Mouse (Mus musculus) hindbrain, embryonic 14.5 days (tissue): ENCODE measurements around the gene Pde9a. TPM values are rescaled to one million over a fixed set of nuclear protein-coding genes. Genes with fewer than 3 reads are reported as not detected.

Experiments
- ATAC-seq: fragments of 200-750 bp; cut with Nextera tagmentation; 2 replicates; pipeline ENCODE4 v1.8.0; 2017; ENCODE audit warnings: moderate number of reproducible peaks, mild to moderate bottlenecking, moderate TSS enrichment, moderate library complexity; ENCODE audit not compliant: low FRiP score
- DNase-seq: peaks from one replicate; pipeline ENCODE4 v3.0.0-alpha.2; 2015; ENCODE audit warnings: low spot score
- H3K27ac ChIP-seq: fragments of 300-500 bp; sonication (generic); 2 replicates; pipeline ENCODE4 v1.5.1; 2014; ENCODE audit warnings: mild to moderate bottlenecking, moderate library complexity
- H3K27me3 ChIP-seq: fragments of 300-500 bp; sonication (generic); 2 replicates; pipeline ENCODE4 v1.6.1; 2014; ENCODE audit warnings: mild to moderate bottlenecking, low read length, mixed read lengths; ENCODE audit not compliant: control insufficient read depth, insufficient read depth
- H3K36me3 ChIP-seq: fragments of 300-500 bp; sonication (generic); replicated peaks from 2 replicates; pipeline ENCODE4 v1.6.1; 2014; ENCODE audit not compliant: control insufficient read depth, insufficient read depth
- H3K4me1 ChIP-seq: fragments of 300-500 bp; sonication (generic); replicated peaks from 2 replicates; pipeline ENCODE4 v1.6.1; 2014; ENCODE audit warnings: antibody characterized with exemption, low read length, mixed read lengths; ENCODE audit not compliant: control insufficient read depth, insufficient read depth
- H3K4me2 ChIP-seq: fragments of 300-500 bp; sonication (generic); replicated peaks from 2 replicates; pipeline ENCODE4 v1.6.1; 2014; ENCODE audit warnings: mild to moderate bottlenecking, moderate library complexity
- H3K4me3 ChIP-seq: fragments of 300-500 bp; sonication (generic); replicated peaks from 2 replicates; pipeline ENCODE4 v1.5.1; 2014; ENCODE audit warnings: mild to moderate bottlenecking, low read length
- H3K9ac ChIP-seq: fragments of 300-500 bp; sonication (generic); 2 replicates; pipeline ENCODE4 v1.6.1; 2014
- H3K9me3 ChIP-seq: fragments of 300-500 bp; sonication (generic); 2 replicates; pipeline ENCODE4 v1.6.1; 2016; ENCODE audit warnings: low read length; ENCODE audit not compliant: control insufficient read depth
- WGBS: fragments of 180-500 bp; shearing (Covaris S2); extraction: QIAGEN DNeasy Blood & Tissue Kit; methylation state at CpG from one replicate; pipeline ENCODE4 v1.1.7; 2014; 5-methylcytosine and 5-hydroxymethylcytosine counted together
- polyA plus RNA-seq: library from polyadenylated mRNA; unstranded; fragments of >200 nt; fragmentation: Nextera tagmentation; extraction: Ambion mirVana; gene quantifications from 2 replicates; pipeline ENCODE4 v1.2.1, GENCODE M21; 2014

The Pde9a gene
- polyA plus RNA-seq, 1 experiment from 2014 or later, result 32.6 TPM

DNA sequence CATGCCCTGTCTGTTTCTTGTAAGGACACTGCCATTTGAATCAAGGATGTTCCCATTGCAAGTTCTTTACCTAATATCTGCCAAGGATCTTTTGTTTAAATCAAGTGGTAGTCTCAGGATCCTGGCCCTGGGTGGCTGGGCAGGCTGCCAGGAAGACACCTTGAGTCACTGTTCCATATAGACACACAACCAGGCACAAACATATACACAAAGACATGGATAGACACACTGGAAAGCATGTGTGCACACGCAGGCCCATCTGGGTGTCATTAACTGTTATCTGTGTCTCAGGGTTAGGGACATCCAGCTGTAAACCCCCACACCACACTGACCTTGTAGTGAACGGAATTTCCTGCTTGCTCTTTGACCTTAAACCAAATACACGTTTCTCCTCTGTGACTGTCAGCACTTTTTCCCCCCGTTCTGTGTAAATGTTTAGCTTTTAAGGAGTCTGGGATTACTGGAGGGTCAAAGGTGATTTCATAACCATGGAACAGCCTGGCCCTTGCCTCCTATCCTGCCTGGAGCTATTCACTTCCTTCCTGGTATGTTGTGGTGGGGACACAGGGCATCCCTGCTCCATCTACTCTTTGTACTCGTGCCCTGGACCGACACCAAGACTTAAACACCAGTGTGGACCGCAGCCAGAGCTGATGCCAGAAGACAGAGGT is 59.2 kb downstream of the Pde9a start:
- no peak for ATAC-seq
- H3K36me3 ChIP-seq, result peaks cover 37% of the 10 kb centered on the region
- H3K4me3 ChIP-seq, result no peak overlapping the region
- H3K9ac ChIP-seq, result no peak overlapping the region
- H3K4me2 ChIP-seq, result no peak overlapping the region
- H3K4me1 ChIP-seq, result 0 out of 2 replicates have a peak, but pooled peaks cover under 1% of the 10 kb centered on the region
- 69% methylated on average over 7 of the region's 7 CpGs for WGBS
- H3K9me3 ChIP-seq, result no peaks in the 10 kb centered on the region
- no peak for DNase-seq
- no peak overlapping the region for H3K27ac ChIP-seq
- H3K27me3 ChIP-seq, result no peaks in the 10 kb centered on the region

DNA sequence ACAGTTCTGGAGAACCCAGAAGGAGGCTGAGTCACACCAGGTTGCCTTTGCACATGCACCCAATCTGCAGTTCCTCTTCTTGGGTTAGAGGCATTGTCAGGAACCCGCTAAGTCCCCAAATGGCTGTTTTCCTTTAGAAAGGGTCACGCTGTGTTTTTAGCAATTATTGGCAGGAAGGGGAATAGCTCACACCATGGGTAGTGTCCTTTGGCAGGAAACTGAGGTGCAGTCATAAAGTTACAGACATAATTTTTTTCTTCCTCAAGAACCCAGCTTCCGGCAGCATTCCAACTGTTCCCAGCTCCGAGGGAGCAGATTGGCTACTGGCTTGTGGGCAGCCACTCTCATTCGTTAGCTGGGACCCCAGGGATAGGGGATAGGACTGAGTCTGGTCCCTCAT is 61.8 kb downstream of the Pde9a start:
- DNase-seq, result no peak
- 78% methylated on average over 5 of the region's 5 CpGs for WGBS
- Histone ChIP-seq H3K36me3 (peaks cover 40% of the 10 kb centered on the region), H3K4me1 (peaks cover 18% of the 10 kb centered on the region), H3K9ac (no peak overlapping the region), H3K4me2 (no peak overlapping the region), H3K4me3 (no peak overlapping the region), H3K27me3 (no peaks in the 10 kb centered on the region), H3K9me3 (no peaks in the 10 kb centered on the region), H3K27ac (no peak overlapping the region)
- ATAC-seq, result no peak

DNA sequence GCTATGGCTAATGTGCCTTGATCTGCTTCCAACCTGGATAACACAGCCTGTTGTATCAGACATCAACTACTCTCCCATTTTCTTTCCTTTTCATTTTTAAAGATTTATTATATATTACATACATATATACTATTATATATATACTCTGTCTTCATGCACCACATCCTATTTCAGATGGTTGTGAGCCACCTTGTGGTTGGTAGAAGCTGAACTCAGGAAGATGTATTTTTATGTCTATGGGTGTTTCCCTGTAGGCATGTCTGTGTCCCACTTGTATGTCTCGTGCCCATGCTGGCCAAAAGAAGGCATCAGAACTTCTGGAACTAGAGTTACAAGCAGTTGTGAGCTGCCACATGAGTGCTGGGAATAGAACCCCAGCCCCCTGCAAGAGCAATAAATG is 62.5 kb downstream of the Pde9a start:
- ATAC-seq, result no peak
- Histone ChIP-seq H3K27me3 (no peaks in the 10 kb centered on the region), H3K4me2 (no peak overlapping the region), H3K27ac (no peak overlapping the region), H3K9ac (no peak overlapping the region), H3K4me3 (no peak overlapping the region), H3K36me3 (peaks cover 40% of the 10 kb centered on the region), H3K9me3 (no peaks in the 10 kb centered on the region), H3K4me1 (peaks cover 18% of the 10 kb centered on the region)
- WGBS, result 80% methylated on average over 1 of the region's 1 CpGs
- DNase-seq, result no peak

DNA sequence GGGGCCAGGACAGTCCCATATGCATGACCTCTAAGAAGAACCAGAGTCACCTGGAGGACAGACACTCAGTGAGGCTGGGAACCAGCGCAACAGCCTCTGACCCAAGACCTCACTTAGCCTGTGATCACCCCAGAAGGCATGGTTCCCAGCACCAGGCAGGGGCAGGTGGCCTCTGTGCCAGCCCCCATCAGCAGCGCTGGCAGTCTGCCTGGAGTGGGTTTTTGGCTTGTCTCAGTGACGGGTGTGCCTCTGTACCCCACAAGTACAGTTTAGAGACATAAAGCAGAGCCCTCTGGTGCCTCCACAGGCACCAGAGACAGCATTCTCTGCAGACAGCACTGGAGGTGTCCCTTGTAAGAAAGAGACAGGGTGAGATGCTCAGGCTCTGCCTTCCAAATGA is 64.2 kb downstream of the Pde9a start:
- 59% methylated on average over 3 of the region's 3 CpGs for WGBS
- H3K27me3 ChIP-seq, result no peaks in the 10 kb centered on the region
- peaks cover 18% of the 10 kb centered on the region for H3K4me1 ChIP-seq
- no peak for ATAC-seq
- H3K27ac ChIP-seq, result no peak overlapping the region
- H3K9ac ChIP-seq, result no peak overlapping the region
- DNase-seq, result no peak
- H3K36me3 ChIP-seq, result peaks cover 34% of the 10 kb centered on the region
- no peak overlapping the region for H3K4me3 ChIP-seq
- no peak overlapping the region for H3K4me2 ChIP-seq
- no peaks in the 10 kb centered on the region for H3K9me3 ChIP-seq

DNA sequence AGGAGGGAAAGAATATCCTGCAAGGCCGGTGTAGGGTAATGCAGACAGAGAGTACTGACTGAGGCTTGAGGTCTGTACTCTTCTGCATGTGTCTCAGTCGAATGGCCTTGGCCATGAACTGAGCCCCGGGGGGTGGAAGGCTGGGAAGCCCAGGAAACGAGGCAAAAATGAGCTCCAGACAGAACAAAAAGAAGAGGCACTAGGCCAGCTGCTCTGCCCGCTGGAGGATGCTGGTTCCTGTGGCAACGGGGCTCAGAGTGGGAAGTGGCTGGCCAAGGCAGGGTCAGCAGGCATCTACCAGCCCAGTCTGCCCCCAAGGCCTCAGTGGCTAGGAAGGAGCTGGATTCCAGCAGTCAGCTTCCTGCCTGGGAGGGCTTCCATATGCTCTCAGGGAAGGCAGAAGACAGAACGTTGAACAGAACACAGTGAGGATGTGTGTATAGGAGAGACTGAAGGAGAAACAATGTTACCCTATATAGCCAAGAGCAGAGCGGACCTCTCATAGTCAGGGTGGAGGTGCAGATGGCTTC is 65.2 kb downstream of the Pde9a start:
- H3K4me2 ChIP-seq, result no peak overlapping the region
- H3K9me3 ChIP-seq, result no peaks in the 10 kb centered on the region
- H3K36me3 ChIP-seq, result peaks cover 34% of the 10 kb centered on the region; the same call in 1 of the 2 replicates
- no peak overlapping the region for H3K4me3 ChIP-seq
- WGBS, result 31% methylated on average over 8 of the region's 8 CpGs
- ATAC-seq (peak; percentile 57), DNase-seq (peak; percentile 60)
- no peak overlapping the region for H3K9ac ChIP-seq
- H3K27ac ChIP-seq, result peak overlapping the region; percentile 62
- H3K27me3 ChIP-seq, result no peaks in the 10 kb centered on the region
- peaks cover 18% of the 10 kb centered on the region for H3K4me1 ChIP-seq

DNA sequence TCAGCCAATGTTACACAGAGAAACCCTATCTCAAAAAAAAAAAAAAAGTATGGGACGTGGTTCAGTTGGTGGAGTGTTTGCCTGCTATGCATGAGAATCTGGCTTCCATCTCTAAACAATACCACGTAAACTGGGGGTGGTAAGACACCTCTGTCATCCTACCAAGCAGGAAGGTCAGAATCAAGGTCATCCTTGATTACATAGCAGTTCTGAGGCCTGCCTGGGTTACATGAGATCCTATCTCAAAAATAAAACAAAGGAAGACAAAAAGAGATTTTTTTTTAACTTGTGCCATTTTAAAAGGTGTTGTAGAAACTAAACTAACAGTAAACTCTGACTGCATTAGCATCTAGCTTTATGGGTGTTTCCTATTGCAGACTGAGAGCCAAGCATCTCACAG is 66.8 kb downstream of the Pde9a start:
- Histone ChIP-seq H3K27me3 (no peaks in the 10 kb centered on the region), H3K9me3 (no peaks in the 10 kb centered on the region), H3K4me3 (no peak overlapping the region), H3K4me1 (peaks cover 18% of the 10 kb centered on the region), H3K27ac (no peak overlapping the region), H3K4me2 (no peak overlapping the region), H3K36me3 (peaks cover 32% of the 10 kb centered on the region), H3K9ac (no peak overlapping the region)
- ATAC-seq (no peak), DNase-seq (no peak)
- WGBS, result 81% methylated on average over 2 of the region's 2 CpGs

DNA sequence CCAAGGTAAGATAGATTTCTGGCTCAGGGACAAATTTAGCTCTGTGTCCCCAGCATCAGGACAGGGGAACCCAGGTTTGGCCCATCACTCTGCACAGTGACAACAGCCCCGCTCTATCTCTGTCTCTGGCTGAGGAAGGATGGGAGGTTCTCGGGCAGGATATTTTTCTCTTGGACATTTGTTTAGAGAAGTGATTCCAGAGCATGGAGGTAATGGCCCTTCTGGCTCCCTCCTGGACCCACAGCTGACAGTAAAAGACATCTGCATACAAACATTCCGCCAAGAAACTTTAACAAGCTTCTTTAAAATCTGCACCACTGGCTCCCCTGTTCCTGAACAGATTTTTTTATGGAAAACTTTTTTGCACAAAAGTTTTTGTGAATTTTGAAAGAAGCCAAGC is 67.5 kb downstream of the Pde9a start:
- Histone ChIP-seq H3K36me3 (peaks cover 36% of the 10 kb centered on the region), H3K4me3 (no peak overlapping the region), H3K4me1 (peaks cover 18% of the 10 kb centered on the region), H3K4me2 (no peak overlapping the region), H3K9ac (no peak overlapping the region), H3K27ac (no peak overlapping the region), H3K27me3 (no peaks in the 10 kb centered on the region), H3K9me3 (no peaks in the 10 kb centered on the region)
- 84% methylated on average over 3 of the region's 3 CpGs for WGBS
- ATAC-seq (no peak), DNase-seq (no peak)

DNA sequence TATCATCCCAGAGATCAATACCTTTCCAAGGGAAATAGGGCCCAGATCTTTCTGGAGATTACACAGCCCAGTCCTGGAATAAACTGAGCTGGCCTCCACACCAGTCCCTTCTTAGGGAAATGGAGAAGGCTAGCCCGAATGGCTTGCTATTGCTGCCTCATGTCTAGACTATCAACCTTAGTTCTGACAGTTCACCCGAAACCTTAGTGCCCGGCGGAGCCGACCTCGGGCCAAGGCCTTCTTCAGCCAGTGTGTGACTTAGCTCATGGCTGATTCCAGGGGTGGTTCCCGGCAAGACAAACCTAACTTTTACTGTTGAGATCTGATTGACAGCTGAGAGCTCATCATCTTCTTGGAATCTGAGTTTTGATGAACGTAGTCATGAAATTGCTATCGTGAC is 68.0 kb downstream of the Pde9a start:
- no peak overlapping the region for H3K4me2 ChIP-seq
- no peak overlapping the region for H3K4me3 ChIP-seq
- no peaks in the 10 kb centered on the region for H3K27me3 ChIP-seq
- H3K4me1 ChIP-seq, result peaks cover 18% of the 10 kb centered on the region
- no peaks in the 10 kb centered on the region for H3K9me3 ChIP-seq
- H3K36me3 ChIP-seq, result peaks cover 41% of the 10 kb centered on the region
- 93% methylated on average over 9 of the region's 9 CpGs for WGBS
- ATAC-seq, result no peak
- H3K27ac ChIP-seq, result no peak overlapping the region
- no peak overlapping the region for H3K9ac ChIP-seq
- DNase-seq, result no peak

DNA sequence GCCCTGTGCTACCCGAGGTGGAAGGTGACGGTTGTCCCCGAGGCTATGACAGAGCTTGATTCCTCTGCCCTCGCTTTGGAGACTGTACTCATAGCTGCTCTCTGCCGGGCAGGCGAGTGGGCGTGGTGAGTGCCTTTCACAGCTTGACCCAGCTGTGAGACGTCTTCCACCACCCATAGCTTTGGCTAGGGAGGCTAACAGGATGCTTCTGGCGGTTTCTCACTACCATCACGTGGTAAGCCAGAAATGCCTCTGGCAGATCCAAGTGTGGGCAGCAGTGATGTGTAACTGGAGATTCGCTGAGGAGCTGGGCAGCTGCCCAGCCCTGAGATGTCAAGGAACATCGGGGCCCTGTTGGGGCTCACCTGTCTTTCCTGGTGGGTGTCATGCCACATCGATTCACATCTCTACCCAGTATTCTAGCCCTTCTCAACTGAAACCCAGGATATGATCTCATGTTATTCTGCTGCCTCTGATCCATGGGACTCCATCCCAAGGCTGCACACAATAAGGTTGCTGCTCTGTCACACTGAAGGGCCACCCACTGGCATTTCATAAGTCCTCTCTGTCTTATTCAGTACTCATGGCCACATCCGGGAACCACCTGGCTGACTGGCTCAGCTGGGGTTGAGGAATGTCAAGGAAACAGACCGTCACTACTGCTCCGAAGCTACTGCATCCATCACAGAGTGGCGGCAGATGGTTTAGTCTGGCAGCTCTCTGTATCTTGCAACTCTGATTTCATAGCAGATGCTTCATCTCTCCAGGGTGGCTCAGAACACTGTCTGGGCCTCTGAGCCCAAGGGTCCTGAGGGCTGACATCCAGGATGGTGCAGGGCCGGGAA is 70.9 kb downstream of the Pde9a start:
- WGBS, result 69% methylated on average over 18 of the region's 18 CpGs
- Histone ChIP-seq H3K36me3 (peaks cover 56% of the 10 kb centered on the region), H3K27me3 (no peaks in the 10 kb centered on the region), H3K4me3 (no peak overlapping the region), H3K4me1 (no peaks in the 10 kb centered on the region), H3K4me2 (no peak overlapping the region), H3K27ac (no peak overlapping the region), H3K9ac (no peak overlapping the region), H3K9me3 (no peaks in the 10 kb centered on the region)
- no peak for DNase-seq
- ATAC-seq, result no peak
